10 mouse cellular contexts compared by ENCODE assay signal in the genomic region with DNA sequence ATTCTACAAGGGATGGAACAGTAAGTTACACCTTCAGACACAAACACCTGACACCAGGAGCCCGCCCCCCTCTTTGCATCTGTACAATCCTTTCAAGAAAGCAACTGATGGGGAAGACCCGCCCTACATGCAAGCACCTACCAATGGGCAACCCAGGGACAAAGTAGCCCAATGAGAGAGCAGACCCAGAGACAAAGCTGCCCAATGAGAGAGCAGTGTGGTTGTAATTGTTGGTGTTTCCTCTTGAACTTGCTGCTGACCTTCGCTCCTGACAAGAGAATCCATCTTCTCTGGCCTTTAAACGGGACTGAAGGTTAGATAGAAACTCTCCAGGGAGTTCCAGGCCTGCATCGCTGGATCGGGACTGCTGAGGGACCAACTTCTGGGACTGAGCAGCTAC.
DNase-seq lines count a peak whose midpoint lies in the region; ATAC-seq and TF ChIP-seq lines count a peak whose summit lies in the region.
"Had no signal": no experiment of that assay in that cellular context is flagged by ENCODE, and none has a peak within 500 bp of the region (broad histone marks: within the 10 kb centered on the region; RNA-seq: fewer than 3 reads in every experiment).

No protein-coding gene starts in this region.

- peak; percentile 66 for ATAC-seq in CD4-positive, CD25-positive, alpha-beta regulatory T cell, adult 4 months
- ATAC-seq in granulocyte monocyte progenitor cell, adult 5-6 weeks (replicated peaks; ENCODE audit: poor library complexity, severe bottlenecking) = peak; percentile 20; the same call in 1 of the 2 replicates
- no peak for ATAC-seq in limb, embryonic 13.5 days (ENCODE audit: low FRiP score, low read depth)

- 0 out of 2 replicates have a peak, but pooled peaks cover 6% of the 10 kb centered on the region for H3K27me3 ChIP-seq in limb, embryonic 13.5 days

- peak overlapping the region; percentile 36 to 74; a peak in 3 of 4 replicates for H3K4me3 ChIP-seq in ES-E14 (ENCODE audit: insufficient read depth in 1 of 2, low read depth in 1 of 2, low read length in 2 of 2, poor library complexity in 1 of 2, severe bottlenecking in 1 of 2)
- peak overlapping the region; percentile 18; the same call in 1 of the 2 replicates for H3K4me3 ChIP-seq in limb, embryonic 13.5 days

- in situ Hi-C loops in ES-E14 (cut with MboI; ENCODE audit: low sequenced_read_pairs in 2 of 2, unreplicated experiment in 2 of 2) = no loop called here

- WGBS in limb, embryonic 13.5 days = 43% methylated on average over 6 of the region's 6 CpGs

- H3K9me3 ChIP-seq in ES-E14 (ENCODE audit: control insufficient read depth, insufficient read depth, low read depth, low read length) = no peaks in the 10 kb centered on the region
- no peaks in the 10 kb centered on the region for H3K9me3 ChIP-seq in limb, embryonic 13.5 days

- peak overlapping the region; percentile 46; the same call in 1 of the 2 replicates for H3K9ac ChIP-seq in ES-E14 (ENCODE audit: insufficient read depth, low read depth, low read length, poor library complexity, severe bottlenecking)
- H3K9ac ChIP-seq in limb, embryonic 13.5 days = no peak overlapping the region
- H3K9ac ChIP-seq: liver, embryonic 14.5 days had no signal

- H3K36me3 ChIP-seq in ES-E14 (ENCODE audit: control insufficient read depth, insufficient read depth, low read length, poor library complexity, severe bottlenecking) = no peaks in the 10 kb centered on the region
- no peaks in the 10 kb centered on the region for H3K36me3 ChIP-seq in limb, embryonic 13.5 days

- H3K4me2 ChIP-seq in limb, embryonic 13.5 days (replicated peaks) = peak overlapping the region; percentile 25

- no peak overlapping the region for H3K27ac ChIP-seq in ES-E14 (ENCODE audit: insufficient read depth, low read depth, low read length, poor library complexity, severe bottlenecking)
- no peak overlapping the region for H3K27ac ChIP-seq in limb, embryonic 13.5 days
- H3K27ac ChIP-seq: liver, embryonic 14.5 days had no signal

- peak; percentile 51 for DNase-seq in ES-E14 (ENCODE audit: low read depth, low spot score)
- no peak for DNase-seq in cerebellum, postnatal 4 days (ENCODE audit: low spot score in 2 of 2)
- no peak for DNase-seq in left cerebral cortex, adult 11 months (ENCODE audit: low spot score)
- DNase-seq in cerebellum, adult 9-11 months = no peak
- DNase-seq: cerebellum, postnatal 25 days; right cerebral cortex, postnatal 4 days had no signal

- H3K4me1 ChIP-seq in ES-E14 (ENCODE audit: control insufficient read depth in 2 of 2, insufficient read depth in 2 of 2, low read length in 2 of 2, poor library complexity in 1 of 2) = no peaks in the 10 kb centered on the region; a peak in 1 of 4 replicates
- H3K4me1 ChIP-seq in limb, embryonic 13.5 days = no peaks in the 10 kb centered on the region

TF ChIP-seq in ES-E14, 5 proteins besides CTCF, POLR2A, EP300 and RAD21:
- TF ChIP-seq ZC3H11A (IDR thresholded peaks at IDR 0.05; ENCODE audit: borderline replicate concordance, low read depth, low read length) = no peak
- peak; percentile 76 for TF ChIP-seq CHD2 (IDR thresholded peaks at IDR 0.05; ENCODE audit: low read depth, low read length)
